Mouse (Mus musculus) midbrain, embryonic 10.5 days (tissue): ENCODE data around the gene Slc5a1. TPM values are rescaled to one million over a fixed set of nuclear protein-coding genes. Genes with fewer than 3 reads are reported as not detected.

Source experiments
- polyA plus RNA-seq: library from polyadenylated mRNA; unstranded; fragments of >200 nt; fragmentation: Nextera tagmentation; extraction: Ambion mirVana; gene quantifications from 2 replicates; pipeline ENCODE4 v1.2.1, GENCODE M21; 2016

The Slc5a1 gene
- polyA plus RNA-seq, 1 experiment from 2014 or later, result not detected

Other genes with a start within 250 kb of the Slc5a1 start
- gene Prr14l, start 250.0 kb upstream of the Slc5a1 start, polyA plus RNA-seq, result 14.6 and 17.9 TPM in 2 replicates
- gene Depdc5, start 240.5 kb upstream of the Slc5a1 start, polyA plus RNA-seq, result 30.9 and 37.1 TPM in 2 replicates
- 457 and 467 TPM in 2 replicates for gene Ywhah, start 85.4 kb upstream of the Slc5a1 start, polyA plus RNA-seq
- 3.4 and 3.5 TPM in 2 replicates for gene Spon2, start 114.2 kb downstream of the Slc5a1 start, polyA plus RNA-seq
- 484 and 530 TPM in 2 replicates for gene Ctbp1, start 170.8 kb downstream of the Slc5a1 start, polyA plus RNA-seq
- gene Maea, start 231.3 kb downstream of the Slc5a1 start, polyA plus RNA-seq, result 177 and 182 TPM in 2 replicates